Mouse (Mus musculus) testis, adult 2 months (tissue): ENCODE measurements around the gene 2310011J03Rik.

Source experiments
- CTCF ChIP-seq: fragments of 200-500 bp; IDR thresholded peaks from 2 replicates; pipeline ENCODE4 v1.5.1; 2012; ENCODE audit warnings: low read depth, mild to moderate bottlenecking, inconsistent platforms, low read length, moderate library complexity; ENCODE audit not compliant: control insufficient read depth, insufficient read depth, insufficient replicate concordance
- POLR2A ChIP-seq: fragments of 200-500 bp; IDR thresholded peaks from 2 replicates; pipeline ENCODE4 v1.6.1; 2012; ENCODE audit warnings: low read depth, mild to moderate bottlenecking, inconsistent platforms, low read length, moderate library complexity; ENCODE audit not compliant: control insufficient read depth

DNA sequence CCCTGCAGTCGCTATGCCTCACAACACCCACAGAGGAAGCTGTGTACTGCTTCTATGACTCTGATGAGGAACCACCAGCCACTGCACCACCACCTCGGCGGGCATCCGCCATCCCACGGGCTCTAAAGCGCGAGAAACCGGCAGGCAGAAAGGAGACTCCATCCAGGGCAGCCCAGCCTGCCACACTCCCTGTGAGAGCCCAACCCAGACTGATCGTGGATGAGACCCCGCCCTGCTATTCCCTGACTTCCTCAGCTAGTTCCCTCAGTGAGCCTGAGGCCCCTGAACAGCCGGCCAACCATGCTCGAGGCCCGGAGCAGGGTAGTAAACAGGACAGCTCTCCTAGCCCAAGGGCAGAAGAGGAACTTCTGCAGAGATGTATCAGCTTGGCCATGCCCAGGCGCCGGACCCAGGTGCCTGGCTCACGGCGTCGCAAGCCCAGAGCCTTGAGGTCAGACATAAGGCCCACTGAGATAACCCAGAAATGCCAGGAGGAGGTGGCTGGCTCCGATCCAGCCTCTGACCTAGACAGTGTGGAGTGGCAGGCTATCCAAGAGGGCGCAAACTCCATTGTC is 6.6 kb downstream of the 2310011J03Rik start:
- TF ChIP-seq POLR2A (no peak), CTCF (no peak)
